Mouse (Mus musculus) layer of hippocampus, adult 11-12 months (tissue): ENCODE results near the gene Olfr196.
"Not testable (repeated sequence)": the region's sequence is repeated elsewhere in the genome, so short reads cannot be mapped to it uniquely, and the experiment has no call there.

Source experiments
- DNase-seq: peaks from one replicate; pipeline ENCODE4 v3.0.0; 2022; ENCODE audit warnings: low spot score

The Olfr196 gene

DNA sequence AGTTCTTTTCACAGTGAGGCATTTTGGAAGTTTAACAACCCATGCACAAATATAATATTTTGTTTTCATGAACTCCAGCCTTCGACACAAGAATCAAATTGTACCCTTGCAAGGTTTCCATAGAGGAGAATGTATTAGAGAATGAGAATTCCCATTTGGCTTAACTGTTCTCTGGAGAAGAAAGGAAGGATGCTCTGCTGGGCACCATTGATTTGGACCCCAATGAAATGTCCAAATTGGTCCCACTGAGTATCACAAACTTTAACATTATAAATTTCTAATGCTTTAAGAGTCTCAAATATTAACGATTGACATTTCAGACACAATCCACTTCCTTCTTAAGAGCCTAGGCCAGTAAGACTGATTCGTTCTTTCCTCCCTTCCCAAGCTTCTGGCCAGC is at the start of gene Olfr196:
Olfr196 (minus strand) TSS at position 101 of the 400 bp plus-strand sequence.
- DNase-seq: no peak

DNA sequence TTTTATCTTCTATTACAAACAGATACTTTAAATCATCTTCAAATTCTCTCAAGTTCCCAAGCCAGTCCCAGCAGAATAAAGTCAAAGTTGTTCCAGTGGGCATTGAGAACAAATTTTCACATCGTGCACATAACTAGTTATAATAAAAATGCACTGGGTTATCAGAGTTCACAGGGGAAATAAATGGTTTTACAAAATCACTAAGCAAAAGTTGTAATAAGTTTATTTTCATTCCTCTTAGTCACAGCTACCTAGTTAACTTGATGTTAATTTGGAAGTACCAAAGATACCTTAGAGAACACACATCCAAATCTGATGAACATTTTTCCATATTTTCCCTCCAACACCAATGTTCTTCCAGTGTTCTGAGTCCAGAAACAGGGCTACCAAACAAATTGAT is 49.4 kb upstream of the Olfr196 start, which contains the start of gene Olfr199:
Olfr199 (minus strand) TSS at position 101 of the 400 bp plus-strand sequence.
- not testable (repeated sequence) for DNase-seq

DNA sequence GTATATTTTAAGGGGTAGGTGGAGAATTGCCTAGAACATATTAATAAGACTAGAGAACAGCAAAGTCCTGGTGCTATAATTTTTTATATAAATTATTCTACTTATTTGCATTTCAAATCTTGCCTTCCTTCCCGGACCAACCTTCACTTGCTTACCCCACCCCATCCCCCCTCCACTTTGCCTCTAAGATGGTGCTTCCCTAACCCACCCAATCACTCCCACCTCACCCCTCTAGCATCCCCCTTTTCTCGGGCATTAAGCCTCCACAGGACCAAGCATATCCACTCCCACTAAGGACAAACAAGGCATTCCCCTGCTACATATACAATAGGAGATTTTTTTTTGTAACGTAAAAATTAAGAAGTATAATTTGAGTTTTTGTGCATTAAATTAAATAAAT is 47.6 kb upstream of the Olfr196 start:
- DNase-seq: not testable (repeated sequence)

DNA sequence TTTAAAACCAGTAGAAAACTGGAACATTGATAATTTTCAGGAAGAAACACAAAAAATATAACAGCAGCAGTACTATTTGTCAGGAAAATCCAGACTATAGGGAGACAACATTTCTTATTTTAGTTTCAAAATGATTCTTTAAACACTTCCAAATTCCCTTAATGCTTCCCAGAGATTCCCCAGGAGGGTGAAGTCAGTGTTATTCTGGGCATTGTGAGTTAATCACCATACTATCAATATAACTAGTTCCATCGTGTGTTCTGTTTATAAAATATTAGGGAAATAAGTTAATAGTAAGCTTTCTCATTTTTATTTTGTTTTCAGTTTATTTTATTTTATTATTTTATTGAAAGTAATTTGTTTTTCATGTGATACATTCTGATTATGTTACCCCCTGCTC is 33.2 kb upstream of the Olfr196 start, which contains the start of gene Olfr198:
Olfr198 (minus strand) TSS at position 101 of the 400 bp plus-strand sequence.
- DNase-seq: not testable (repeated sequence)

DNA sequence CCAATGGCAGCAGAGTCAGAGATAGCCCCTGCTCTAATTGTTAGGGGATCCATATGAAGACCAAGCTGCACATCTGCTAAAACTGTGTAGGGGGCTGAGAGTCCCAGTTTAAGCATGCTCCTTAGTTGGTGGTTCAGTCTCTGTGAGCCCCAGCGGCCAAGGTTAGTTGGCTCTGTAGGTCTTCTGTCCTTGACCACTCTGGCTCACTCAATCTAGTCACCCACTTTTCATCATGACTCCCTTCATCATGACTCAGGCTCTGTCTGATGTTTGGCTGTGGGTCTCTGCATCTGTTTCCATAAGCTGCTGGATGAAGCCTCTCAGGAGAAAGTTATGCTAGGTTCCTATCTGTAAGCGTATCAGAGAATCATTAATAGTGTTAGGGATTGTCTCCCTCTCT is 18.3 kb downstream of the Olfr196 start:
- no peak for DNase-seq

DNA sequence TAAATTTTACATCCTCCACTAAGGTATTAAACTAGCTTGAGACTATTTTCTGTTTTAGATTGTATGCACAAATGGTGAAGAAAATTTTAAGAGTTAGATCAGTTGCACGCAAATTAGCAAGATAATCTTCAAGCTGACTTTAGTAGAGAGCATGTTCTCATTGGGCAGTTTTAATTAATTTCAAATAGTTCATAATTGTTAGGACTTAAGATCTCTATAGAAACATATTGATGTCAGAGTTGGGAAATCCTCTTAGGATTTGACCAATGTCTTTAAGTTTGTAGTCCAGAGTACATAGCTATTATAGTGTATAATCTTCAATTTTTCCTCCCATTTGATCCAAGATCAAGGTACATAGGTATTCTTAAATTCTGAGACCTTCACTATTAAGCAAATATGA is 23.5 kb downstream of the Olfr196 start, which contains the start of gene Olfr195:
Olfr195 (plus strand) TSS at position 301 of the 400 bp plus-strand sequence.
- DNase-seq: no peak

DNA sequence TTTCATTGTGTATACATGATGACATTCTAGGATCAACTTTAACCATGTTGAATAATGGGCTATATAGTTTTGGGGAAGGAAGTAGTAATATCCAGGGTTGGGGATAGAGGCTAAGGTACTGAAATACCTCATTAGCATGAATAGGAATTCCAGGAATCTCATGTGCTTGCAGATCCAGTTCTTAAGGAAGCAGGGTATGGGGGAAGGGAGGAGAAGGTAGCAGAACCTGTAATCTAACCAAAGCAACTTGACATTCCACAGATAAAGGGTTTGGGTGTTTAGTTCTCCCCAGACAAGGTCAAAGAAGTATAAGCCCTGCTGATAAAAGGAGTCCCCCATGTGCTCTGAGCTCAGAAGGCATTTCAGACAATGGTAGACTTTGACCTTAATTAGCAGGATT is 29.1 kb downstream of the Olfr196 start:
- no peak for DNase-seq

DNA sequence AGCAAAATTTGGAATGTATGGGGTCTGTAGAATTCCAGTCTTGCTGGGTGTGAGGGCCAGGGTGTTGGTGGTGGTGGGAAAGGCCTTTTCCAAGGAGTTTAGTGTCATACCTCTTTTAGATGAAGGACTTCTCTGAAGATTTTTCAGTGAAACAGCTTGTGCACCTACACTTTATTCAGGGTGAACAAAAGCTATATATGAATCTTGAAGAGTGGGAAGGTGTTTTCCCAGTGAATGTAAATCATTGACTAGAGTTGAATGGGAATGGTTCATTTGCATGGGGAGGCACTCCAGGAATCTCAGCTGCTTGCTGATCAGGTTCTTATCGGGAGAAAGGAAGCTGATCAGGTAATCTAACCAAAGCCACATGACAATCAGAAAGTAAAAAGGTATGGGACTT is 39.5 kb downstream of the Olfr196 start:
- DNase-seq: no peak

DNA sequence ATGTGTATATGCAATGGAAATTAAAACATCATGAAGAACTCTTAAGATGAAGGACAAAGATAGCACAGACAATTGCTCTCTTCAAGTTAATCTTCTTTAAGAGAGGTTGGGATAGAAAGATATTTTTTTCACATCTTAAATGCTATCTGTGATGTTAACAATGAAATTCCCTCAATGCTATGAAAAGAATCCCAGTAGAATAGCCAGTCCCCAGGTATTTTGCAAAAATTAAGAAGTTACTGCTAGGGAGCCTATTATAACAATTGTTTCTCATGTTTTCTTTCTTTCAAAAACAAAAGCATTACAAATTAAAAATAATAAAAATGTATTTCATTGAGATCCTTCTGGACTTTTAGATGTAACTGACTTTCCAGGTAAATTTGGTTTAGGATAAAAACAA is 49.3 kb downstream of the Olfr196 start, which contains the start of gene Olfr194:
Olfr194 (minus strand) TSS at position 101 of the 400 bp plus-strand sequence.
- DNase-seq: no peak
